Mouse (Mus musculus) thymus, adult 18-20 months (tissue): Measurements from ENCODE around the gene Kcna7.
A peak's percentile ranks its signal among the peaks of the same experiment; 100 is the strongest.
"Not testable (repeated sequence)": the region's sequence is repeated elsewhere in the genome, so short reads cannot be mapped to it uniquely, and the experiment has no call there.

ENCODE experiments used
- DNase-seq, 2 experiments: peaks; one replicate each; pipeline ENCODE4 v3.0.0; 2022; ENCODE audit warnings: mixed read lengths in 2 of 2

The Kcna7 gene

DNA sequence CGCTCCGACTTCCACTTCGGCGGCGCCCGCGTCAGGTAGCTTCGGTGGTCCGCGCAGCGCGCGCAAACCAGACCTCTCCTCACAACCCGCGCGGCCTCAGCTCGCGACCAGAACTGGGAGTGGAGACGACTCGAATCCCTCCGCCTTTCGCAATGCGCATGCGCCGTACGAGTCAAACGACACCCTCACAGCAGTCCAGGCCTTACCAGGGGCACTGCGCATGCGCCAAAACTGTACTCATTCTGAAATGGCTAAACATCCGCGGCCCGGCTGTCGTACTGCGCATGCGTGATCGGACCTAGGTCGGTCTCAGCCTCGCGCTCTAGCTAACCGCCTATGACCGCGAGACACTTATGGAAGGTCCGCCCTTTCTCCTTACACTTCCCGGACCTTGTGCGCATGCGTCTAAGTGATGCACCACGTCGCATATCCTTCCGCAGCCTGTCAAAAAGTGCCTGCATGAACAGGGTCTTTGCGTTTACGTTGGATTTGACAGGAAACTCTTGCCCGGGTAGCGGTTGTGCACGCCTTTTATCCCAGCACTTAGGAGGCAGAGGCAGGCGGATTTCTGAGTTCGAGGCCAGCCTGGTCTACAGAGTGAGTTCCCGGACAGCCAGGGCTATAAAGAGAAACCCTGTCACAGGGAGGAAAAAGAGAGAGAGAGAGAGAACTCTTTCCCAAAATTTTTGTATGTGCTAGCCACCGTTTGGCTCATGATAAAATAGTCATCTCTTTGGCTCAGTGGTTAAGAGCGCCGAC, 9.7 kb upstream of the Kcna7 start, which contains the start of gene Snrnp70:
Gene Snrnp70, minus strand, starts transcription at position 165 of the 759 bp plus-strand sequence.
- peak; percentile 100 for DNase-seq

DNA sequence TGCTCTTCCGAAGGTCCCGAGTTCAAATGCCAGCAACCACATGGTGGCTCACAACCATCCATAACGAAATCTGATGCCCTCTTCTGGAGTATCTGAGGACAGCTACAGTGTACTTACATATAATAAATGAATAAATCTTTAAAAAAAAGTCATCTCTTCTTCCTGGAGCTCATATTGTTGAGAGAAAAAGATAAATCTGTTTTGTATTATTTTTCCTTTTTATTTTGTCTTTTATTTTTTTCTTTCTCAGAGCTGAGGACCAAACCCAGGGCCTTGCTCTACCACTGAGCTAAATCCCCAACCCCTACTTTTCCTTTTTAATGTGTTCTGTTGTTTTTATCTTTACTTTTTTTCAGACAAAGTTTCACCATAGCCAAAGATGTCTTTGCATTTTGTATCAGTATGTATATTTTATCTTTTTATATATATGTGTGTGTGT, 9.1 kb upstream of the Kcna7 start:
- not testable (repeated sequence) for DNase-seq

DNA sequence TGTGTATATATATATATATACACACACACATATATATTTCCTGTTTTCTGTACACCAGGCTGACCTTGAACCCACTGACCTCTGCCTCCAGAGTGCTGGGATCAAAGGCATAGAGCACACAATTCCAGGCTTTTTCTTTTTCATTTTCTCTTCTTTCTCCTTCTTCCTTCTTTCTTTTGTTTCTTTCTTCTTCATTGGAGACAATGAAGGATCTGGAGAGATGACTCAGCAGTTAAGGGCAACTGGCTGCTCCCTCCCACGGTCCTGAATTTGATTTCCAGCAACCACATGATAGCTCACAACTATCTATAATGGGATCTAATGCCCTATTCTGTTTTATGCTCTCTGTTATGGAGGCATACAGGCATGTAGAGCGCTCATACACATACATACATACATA, 8.7 kb upstream of the Kcna7 start:
- no peak for DNase-seq

DNA sequence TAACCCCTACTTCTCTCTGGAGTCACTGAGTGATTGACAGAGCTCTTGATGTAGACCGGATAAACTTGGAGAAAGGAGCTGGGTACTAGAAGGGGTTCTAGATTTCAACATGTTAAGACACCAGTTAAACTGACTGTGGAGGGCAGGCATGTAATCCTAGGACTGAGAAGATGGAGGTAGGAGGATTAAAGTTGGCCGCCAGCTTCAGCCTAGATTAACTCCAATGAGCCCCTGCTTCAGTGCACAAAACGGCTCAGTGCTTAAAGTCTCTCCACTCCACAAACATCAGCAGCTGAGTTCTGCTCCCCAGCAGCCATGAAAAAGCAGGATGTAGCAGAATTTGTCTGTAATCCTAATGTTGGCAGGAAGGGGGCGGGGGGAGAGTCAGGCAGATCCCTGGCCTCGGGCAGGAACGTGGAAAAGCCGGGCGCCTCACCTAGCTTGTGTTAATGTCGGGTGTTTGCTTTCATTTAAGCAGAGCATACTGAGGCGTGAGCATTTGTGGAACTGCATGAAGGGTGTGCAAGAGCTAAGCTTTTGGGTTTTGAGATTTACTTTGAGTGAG, 3.9 kb upstream of the Kcna7 start:
- no peak for DNase-seq

DNA sequence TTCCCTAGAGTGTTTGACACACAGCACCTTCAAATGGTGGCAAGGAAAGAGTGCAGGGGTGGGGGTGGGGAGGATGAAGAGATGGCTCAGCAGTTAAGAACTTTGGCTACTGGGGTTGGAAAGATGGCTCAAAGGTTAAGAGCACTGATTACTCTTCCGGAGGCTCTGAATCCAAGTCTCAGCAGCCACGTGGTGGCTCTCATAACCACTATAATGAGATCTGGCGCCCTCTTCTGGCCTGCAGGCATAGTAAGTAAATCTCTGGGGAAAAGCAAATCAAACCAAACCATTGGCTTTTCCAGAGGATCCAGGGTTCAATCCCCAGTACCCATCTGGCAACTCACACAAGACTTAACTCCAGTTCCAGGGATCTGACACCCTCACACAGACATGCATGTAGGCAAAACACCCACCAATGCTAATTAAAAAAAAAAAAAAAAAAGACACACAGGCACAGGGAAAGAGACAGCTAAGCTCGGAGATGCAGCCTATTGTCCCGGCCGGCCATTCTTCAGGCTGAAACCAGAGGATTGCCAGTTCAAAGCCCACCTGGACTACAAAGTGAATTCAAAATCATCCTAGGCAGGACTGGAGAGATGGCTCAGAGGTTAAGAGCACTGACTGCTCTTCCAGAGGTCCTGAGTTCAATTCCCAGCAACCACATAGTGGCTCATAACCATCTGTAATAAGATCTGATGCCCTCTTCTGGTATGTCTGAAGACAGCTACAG, 1.8 kb upstream of the Kcna7 start:
- DNase-seq = no peak

DNA sequence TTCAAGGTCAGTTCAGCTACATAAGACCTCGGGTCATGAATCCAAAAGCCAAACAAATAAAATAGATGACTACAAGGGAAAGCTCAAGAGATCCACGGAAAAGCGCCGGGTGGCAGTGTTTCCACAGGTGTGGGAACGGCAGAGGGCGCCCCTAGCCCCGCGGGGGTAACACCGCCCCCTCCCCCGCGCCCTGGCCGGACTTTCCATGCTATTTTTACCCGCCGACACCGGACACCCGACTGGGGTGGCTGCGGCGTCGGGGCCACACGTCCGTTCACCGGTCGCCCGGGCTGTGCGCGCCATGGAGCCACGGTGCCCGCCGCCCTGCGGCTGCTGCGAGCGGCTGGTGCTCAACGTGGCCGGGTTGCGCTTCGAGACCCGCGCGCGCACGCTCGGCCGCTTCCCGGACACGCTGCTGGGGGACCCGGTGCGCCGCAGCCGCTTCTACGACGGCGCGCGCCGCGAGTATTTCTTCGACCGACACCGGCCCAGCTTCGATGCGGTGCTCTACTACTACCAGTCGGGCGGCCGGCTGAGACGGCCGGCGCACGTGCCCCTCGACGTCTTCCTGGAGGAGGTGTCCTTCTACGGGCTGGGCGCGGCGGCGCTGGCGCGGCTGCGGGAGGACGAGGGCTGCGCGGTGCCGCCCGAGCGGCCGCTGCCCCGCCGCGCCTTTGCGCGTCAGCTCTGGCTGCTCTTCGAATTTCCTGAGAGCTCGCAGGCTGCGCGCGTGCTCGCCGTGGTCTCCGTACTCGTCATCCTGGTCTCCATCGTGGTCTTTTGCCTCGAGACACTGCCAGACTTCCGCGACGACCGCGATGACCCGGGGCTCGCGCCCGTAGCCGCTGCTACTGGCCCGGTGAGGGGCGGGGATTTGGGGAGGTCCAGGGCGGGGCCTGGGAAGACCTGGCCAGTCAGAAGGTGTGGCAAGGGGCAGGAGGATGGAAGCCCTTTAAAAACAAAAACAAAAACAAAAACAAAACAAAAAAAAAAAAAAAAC, 1.0 kb downstream of the Kcna7 start:
- no peak for DNase-seq

DNA sequence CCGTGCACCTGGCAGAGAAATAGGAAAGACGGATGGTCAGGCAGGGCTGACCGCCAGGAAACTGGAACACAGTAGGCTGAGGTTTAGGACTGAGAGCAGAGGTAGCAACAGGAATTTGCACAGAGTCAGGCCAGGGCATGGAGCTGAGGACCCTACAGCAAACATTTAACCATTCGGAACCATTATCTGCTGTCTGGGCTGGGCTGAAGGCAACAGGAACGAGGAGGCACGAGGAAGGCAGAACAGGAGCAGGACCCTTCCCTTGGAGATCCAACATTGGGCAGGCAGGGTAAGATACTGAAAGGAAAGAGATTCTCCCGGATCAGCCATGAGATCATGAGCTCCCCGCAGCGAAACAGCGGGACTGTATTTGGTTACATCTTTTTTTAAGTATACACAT, 2.4 kb downstream of the Kcna7 start:
- DNase-seq = no peak

DNA sequence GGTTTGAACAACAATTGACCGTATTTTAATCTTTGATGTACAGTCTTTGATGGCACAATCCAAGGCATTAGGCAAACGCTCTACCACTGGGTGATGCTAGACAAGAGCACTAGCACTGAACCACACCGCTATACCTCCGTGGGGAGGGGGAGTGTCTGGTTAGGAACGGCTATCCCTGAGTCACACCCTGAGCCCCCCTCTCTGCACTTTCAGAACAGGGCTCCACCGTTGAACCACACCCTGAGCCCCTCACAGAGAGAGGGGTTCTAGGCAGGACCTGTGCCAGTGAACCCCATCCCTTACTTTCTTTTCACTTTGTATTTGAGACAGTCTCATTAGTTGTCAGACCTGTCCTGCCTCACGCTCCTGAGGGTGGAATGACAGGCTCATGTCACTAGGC, 2.9 kb downstream of the Kcna7 start:
- no peak for DNase-seq

DNA sequence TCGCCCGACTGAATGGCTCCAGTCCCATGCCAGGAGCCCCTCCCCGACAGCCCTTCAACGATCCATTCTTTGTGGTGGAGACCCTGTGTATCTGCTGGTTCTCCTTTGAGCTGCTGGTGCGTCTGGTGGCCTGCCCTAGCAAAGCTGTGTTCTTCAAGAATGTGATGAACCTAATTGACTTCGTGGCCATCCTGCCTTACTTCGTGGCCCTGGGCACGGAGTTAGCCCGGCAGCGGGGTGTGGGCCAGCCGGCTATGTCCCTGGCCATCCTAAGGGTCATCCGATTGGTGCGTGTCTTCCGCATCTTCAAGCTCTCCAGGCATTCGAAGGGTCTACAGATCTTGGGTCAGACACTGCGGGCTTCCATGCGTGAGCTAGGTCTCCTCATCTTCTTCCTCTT, 3.5 kb downstream of the Kcna7 start:
- no peak for DNase-seq

DNA sequence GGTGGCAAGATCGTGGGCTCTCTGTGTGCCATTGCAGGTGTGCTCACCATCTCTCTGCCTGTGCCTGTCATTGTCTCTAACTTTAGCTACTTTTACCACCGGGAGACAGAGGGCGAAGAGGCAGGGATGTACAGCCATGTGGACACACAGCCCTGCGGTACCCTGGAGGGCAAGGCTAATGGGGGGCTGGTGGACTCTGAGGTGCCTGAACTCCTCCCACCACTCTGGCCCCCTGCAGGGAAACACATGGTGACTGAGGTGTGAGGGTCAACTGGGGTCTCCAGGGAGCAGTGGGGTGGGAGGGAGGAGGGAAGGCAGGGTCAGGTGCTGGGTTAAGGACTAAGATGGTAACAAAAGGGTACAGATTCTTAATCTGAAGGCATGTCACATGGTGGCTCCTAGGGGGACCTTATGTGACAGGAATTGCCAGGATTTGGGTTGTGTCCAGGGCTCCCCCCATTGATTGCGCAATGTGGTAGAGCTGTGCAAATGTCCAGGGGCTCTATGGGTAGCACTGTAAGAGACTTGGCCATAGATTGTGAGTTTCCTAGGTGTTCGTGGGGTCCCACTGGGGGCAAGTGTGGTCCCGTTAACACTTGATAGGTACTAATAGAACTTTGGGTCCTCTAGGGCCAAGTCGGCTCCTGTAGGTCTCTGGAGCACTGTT, 4.2 kb downstream of the Kcna7 start:
- no peak for DNase-seq

DNA sequence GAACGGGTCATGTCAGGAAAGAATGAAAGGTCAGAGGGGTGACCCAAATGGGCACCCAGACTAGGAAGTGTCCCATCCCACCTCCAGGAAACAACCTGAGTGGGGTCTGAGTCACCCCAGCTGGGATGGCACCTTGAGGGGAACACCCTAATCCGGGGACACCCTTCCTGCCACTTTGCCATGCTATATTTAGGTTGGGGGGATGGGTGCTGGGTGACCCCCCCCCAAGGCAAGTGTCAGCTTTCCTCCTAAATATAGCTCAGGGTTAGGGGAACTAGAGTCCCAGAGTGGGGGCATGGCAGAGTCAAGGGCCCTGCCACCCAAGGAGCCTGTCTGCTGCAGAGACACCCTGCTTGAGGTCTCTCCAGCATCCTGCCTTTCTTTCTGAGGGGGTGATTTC, 7.0 kb downstream of the Kcna7 start:
- peak in 1 of 2 experiments; percentile 1 for DNase-seq

DNA sequence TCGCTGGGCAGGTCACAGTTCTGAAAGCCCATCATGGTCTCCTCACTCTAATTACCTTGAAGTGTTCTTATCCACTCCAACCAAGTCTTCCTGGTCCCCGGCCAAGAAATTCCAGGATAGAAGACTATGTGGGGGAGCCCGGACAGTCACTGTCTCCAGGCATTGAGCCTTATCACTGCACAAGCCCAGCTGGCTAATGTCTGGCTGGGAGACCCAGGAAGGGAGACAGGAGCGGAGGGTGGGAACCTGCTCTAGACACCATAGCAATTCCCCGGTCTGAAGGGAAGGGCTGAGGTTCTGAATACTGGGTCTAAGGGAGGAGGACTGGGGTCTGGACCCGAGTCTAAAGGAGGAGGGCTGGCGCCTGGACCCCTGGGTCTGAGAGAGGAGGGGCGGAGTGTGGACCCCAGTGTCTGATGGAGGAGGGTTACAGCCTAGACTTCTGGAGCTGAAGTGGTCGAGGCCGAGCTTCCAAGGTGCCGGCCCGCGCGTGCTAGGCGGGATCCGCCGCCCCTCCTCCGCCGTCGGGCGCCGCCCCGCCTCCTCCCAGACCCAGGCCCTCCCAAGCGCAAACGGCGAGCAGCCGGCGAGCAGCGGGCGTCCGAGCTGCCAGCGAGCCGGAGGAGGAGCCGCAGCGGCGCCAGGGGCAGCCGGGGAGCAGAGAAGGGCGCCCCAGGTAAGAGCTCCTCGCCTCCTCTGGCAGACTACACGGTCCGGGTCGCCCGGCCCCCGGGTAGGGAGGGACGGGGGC, 7.8 kb downstream of the Kcna7 start, which contains the start of gene Ntf5:
Gene Ntf5, plus strand, starts transcription at position 583 of the 751 bp plus-strand sequence.
- peak in 1 of 2 experiments; percentile 2 for DNase-seq

DNA sequence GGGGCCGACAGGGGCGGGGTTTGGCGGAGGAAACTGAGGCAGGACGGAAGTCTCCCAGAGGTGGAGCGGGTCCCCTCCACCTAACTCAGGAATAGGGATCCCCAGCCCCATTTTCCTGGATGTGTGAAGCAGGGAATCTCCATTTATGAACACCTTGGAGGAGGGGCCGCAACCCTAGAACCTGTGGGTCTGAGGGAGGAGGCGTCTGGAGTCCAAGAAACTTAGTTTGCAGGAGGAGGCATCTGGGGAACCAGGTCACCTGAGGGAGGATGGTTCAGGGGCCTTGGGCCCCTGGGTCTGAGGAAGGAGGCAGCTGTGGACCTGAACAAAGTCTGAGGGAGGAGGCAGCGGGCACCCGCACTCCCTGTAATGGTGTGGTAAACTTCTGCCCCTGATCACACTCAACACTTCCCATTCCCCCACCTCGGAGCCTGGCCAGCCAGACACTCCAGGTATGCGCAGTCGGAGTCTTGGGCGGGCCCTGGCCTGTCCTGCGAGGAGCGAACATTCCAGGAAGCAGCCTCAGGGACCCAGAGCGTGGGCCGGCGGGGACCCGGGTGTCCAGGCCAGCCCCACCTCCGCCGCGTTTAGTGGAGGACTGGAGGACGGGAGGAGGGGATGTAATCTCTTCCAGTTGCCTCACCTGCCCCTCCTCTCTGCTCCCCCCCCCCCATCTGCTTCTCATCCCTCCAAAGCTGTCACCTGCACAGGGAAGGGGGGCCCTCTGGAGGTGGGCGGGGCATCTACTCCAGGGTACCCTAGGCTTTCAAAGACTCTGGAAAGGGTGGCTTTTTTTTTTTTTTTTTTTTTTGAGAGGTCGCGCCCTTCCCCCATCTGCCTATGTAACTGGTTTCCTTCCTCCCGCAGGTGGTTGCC, 8.6 kb downstream of the Kcna7 start:
- DNase-seq = peak in 1 of 2 experiments; percentile 17

DNA sequence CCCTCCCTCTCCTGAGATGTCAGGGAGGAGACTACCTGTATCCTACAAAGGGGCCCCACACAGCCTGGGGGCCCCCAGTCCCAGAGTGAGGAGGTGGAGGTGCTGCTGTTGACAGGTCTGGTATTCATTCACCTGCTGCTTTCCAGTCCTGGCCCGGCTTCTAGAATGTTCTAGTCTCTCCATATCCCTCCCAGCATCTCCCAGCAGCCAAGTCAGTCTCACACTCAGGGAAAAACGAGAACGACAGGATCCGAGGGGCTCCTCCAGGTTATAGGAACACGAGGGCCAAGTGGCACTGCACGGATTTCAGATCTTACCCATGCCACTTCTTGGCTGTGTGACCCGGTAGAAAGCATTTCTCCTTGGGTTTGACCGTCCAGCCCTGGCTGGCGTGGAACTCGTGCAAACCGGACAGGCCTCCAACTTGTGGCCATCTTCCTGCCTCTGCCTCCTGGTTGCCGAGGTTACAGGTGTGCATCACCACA, 9.3 kb downstream of the Kcna7 start:
- DNase-seq = peak in 1 of 2 experiments; percentile 4

DNA sequence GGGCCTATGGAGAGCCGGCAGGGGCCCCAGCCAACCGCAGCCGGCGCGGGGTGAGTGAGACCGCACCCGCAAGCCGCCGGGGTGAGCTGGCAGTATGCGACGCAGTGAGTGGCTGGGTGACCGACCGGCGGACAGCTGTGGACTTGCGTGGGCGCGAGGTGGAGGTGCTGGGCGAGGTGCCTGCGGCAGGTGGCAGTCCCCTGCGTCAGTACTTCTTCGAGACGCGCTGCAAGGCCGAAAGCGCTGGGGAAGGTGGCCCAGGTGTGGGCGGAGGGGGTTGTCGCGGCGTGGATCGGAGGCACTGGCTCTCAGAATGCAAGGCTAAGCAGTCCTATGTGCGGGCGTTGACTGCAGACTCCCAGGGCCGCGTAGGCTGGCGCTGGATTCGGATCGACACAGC, 10.2 kb downstream of the Kcna7 start:
- no peak for DNase-seq

DNA sequence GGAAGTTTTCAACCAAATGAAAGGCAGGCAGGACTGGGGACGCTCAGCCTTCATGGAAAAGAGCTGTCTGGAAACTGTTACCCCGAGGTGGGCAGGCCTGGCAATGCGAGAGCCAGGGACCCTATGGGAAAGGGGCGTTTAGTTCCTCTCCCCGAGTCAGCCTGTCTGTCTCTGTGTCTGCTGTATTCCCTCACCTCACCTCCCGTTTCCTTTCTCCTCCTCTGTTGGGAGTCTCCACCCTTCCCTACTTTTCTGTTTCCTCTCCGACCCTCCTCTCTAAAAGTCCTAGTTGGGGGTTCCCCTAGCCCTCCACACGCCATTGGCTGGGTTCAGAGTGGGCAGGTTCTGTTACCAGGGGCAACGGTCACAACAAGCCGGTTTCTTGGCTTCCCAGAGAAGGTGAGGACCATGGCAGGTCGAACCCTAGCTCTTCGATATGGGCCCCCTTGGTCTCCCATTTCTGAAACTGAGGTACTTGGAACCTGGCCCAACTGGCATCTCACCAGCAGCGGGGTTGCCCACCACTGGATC, 12.6 kb downstream of the Kcna7 start:
- DNase-seq = no peak

DNA sequence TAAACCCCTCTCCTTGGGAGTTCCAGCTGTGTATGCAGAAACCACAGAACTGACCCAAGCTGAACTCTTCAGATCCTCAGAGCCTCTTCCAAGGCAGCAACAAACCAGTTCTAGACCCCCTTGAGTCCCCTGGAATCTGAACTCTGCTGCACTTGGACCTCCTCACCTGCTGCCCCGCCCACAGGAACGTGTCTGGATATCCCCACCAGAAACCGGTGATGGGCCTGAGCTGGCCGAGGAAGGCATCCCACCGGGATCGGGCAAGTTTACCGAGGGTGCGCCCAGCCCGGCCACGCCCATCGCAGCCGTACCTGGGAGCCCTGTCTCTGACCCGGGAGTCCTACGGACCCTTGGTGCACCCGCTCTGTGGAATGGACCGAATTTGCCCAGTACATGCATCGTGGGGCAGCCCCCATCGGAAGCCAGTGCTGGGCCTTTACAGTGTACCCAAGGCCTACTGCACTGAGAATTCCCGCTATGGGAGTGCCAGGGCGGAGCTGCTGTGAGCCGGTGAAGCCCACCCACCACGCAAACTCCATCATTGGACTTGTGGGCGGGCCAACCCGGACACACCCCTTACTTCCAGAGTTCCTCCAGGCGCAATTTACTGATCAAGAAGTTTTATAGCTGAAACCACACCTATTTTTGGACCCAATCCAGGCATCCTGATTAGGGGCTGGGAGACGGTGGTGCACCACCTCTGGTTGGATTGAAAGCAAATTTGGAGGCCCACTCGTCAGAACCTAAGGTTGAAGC, 14.6 kb downstream of the Kcna7 start:
- no peak for DNase-seq

DNA sequence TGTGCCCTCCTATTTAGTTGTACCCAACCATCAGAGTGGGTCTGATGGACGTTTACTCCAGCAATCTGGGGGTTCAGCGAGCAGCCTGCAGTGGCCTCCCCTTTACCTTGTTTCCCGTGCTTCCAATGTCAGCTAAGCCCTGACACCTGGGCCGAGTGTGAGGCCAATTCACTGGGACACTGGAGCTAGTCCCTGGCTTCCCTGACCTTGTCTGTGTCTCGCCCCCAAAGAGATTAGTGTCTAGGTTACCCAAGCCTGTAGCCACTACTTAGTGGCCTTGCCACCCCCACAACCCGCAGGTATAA, 15.1 kb downstream of the Kcna7 start, which contains the start of gene Lhb:
Gene Lhb, plus strand, starts transcription at position 206 of the 305 bp plus-strand sequence.
- no peak for DNase-seq

DNA sequence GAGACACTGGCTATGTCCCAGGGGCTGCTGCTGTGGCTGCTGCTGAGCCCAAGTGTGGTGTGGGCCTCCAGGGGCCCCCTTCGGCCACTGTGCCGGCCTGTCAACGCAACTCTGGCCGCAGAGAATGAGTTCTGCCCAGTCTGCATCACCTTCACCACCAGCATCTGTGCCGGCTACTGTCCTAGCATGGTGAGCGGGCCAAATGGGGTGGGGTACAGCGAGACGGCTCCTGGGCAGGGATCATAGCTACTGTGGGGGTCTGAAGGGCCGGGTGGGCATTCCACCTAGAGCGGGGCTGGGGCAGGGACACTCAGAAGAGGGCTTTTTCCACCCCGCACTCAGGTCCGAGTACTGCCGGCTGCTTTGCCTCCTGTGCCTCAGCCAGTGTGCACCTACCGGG, 15.7 kb downstream of the Kcna7 start:
- DNase-seq = no peak
